Mouse (Mus musculus): Measurements from ENCODE around the gene Stxbp2.

Stxbp2 gene

GRCm38 (mm10) chr8:3631478-3631875, 722 bp downstream of the Stxbp2 start:
- DNase-seq (ENCODE audit: low read depth, low spot score) = no peak

GRCm38 (mm10) chr8:3645804-3646203, 15.0 kb downstream of the Stxbp2 start:
- DNase-seq (ENCODE audit: low read depth, low spot score) = peak; percentile 2

- DNase-seq (ENCODE audit: low read depth, low spot score) = no peak
These were observed 16.2 kb downstream of the Stxbp2 start for GRCm38 (mm10) chr8:3646824-3647531.

DNA sequence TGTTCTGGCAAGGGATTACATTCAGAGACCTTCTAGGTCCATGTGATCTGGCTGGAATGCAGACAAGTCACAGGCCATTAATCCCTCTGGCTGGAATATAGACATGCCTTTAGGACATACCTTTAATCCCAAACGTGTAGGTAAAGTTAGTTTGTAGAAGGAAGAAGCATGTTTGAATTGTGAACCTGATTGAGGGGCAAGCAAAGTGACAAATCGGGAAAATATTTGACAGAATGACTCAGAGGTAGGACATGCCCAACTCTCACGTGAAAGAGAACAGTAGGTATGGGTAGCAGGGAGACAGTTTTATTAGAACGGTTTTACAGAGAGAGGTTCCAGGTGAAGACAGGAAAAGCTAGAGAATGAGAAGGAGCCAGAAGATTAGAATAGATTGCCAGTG, 16.8 kb downstream of the Stxbp2 start:
- no peak for DNase-seq (ENCODE audit: low read depth, low spot score)

- DNase-seq (ENCODE audit: low read depth, low spot score) = no peak
These were observed 17.5 kb downstream of the Stxbp2 start for GRCm38 (mm10) chr8:3648268-3648667.

DNA sequence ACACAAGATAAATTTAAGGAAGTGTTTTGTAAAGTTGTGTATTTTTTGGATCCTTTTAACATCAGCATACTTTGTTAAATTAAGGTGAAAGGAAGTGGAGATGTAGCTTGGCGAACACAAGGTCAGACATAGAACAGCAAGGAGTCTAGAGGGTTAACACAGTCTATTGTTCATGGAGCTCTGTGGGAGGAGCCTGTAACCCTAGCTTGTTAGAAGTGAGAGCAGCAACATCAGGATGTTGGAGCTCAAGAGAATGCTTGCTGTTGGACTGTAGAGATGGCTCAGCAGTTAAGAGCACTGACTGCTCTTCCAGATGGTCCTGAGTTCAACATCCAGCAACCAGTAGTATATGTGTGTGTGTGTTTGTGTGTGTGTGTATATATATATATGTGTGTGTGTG, 18.2 kb downstream of the Stxbp2 start:
- peak; percentile 9 for DNase-seq (ENCODE audit: low read depth, low spot score)

- DNase-seq (ENCODE audit: low read depth, low spot score) = no peak
These were observed 22.1 kb downstream of the Stxbp2 start for GRCm38 (mm10) chr8:3652845-3653244.

- DNase-seq (ENCODE audit: low read depth, low spot score) = no peak
These were observed 24.2 kb downstream of the Stxbp2 start for GRCm38 (mm10) chr8:3654726-3655508.

DNA sequence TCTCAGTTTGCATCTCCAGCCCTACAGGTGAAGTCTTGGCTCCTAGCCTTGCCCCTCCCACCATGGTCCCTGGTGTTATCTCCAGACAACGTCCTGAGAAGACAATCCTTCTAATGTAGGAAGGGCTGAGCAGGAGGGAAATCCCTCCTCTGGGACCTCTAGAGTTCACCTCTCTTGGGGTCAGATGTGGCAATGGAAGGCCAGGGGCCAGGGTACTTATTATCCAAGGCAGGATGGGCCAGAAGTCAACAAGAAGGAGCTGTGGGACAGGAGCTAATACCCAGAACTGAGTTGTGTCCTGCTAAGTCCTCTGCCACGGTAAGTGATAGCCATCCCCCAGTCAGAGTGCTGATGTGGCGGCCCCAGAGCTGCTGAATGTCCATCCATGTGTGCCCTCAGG, 24.8 kb downstream of the Stxbp2 start, which contains the start of gene Retn:
Gene Retn (plus strand): TSS at position 245 of the 400 bp plus-strand sequence.
- DNase-seq (ENCODE audit: low read depth, low spot score) = no peak

DNA sequence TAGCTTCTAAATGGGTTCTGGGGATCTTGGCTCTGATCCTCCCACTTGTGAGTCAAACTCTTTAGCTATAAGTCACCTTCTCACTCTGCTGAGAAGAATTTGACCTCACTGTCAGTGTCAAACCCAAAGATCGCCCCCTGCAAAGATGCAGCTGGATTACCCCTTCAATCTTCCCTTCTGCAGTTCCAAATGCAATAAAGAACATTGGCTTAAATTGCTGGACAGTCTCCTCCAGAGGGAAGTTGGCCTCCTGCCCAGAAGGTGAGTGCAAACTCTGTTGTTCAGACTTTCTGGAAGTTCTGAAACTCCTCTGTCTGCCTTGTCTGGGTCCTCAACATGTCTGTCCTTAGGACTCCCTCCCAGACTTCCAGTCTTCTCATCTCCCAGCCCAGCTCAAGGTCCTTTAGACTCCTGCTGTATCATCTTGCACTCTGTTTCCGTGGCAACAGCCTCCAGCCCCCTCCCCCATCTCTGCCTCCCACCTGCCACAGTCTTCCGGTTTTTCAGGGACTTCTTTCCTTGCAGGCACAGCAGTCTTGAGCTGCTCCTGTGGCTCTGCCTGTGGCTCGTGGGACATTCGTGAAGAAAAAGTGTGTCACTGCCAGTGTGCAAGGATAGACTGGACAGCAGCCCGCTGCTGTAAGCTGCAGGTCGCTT, 26.1 kb downstream of the Stxbp2 start:
- no peak for DNase-seq (ENCODE audit: low read depth, low spot score)

DNA sequence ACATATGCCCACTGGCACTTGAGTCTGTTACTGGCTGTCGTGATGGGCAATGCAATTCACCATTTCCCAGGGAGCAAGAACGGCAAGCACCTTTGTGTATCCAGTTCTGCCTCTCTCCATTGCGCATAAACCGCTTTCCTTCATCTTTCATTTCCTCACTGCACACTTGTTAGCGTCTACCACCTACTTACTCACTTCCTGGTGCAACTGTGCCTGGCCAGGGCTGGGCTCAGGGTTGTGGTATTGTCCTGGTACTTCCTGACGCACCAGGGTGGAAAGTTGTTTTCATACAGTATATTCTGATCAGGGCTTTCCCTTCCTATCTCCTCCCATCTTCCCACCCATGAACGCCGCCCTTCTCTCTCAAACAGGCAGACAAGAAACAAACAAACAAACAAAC, 30.1 kb downstream of the Stxbp2 start:
- DNase-seq (ENCODE audit: low read depth, low spot score) = no peak

GRCm38 (mm10) chr8:3664405-3664804, 33.6 kb downstream of the Stxbp2 start:
- DNase-seq (ENCODE audit: low read depth, low spot score) = no peak

DNA sequence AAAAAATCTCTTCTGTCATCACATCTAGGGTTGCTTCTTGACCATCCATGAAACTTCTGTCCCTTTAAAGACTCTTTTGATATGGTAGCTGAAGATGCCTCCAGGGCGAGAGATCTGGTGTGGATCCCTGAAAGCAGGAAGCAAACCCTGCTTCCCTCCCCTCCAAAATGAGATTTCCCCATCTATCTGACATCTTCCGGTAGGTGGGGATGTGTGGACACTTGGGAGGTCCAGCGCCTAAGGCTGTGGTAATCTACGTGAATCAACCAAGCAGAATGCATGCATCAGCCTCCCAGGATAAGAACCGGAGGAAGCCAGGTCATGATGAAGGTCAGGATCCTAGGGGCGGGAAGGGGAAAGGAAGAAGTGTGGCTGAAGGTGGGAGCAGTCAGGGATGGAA, 34.8 kb downstream of the Stxbp2 start, which contains the start of gene Mcemp1:
Gene Mcemp1 (plus strand): TSS at position 248 of the 400 bp plus-strand sequence.
- DNase-seq (ENCODE audit: low read depth, low spot score) = no peak

DNA sequence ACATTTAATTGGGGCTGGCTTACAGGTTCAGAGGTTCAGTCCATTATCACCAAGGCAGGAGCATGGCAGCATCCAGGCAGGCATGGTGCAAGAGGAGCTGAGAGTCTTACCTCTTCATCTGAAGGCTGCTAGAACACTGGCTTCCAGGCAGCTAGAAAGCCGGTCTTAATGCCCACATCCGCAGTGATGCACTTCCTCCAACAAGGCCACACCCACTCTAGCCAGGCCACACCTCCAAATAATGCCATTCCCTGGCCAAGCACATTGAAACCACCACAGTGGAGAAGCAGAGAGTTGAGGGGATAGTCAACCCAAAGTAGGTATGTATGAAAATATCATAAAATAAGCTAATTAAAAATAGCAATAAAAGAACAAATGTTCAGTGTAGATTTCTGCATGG, 39.6 kb downstream of the Stxbp2 start:
- no peak for DNase-seq (ENCODE audit: low read depth, low spot score)

DNA sequence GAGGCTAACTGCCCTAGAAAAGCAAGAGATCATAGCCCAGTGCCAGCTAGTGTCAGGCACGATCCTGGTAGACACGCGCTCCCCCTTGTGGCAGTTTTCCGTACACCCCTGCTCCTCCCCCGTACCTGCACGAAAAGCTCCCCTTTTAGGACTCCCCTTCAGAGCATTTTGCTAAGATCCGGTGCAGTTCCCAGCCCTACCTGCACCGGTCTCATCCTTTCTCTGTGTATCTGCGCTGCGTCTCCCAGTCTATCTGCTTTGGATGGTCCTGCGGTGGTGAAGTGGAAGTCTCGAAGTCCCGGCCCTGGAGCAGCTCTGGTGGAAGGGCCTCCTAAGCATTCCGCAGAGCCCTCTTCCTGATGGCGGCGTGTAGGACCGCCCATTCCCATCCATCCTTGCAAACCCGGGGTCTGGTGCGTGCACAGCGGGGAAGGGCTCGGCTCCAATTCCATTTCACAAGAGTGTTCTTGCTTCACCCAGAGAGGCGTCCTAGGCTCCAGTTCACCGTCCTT, 41.3 kb downstream of the Stxbp2 start, which contains the start of gene Fcor:
Gene Fcor (minus strand): TSS at position 383 of the 512 bp plus-strand sequence.
- peak; percentile 66 for DNase-seq (ENCODE audit: low read depth, low spot score)

- no peak for DNase-seq (ENCODE audit: low read depth, low spot score)
These were observed 43.9 kb downstream of the Stxbp2 start for GRCm38 (mm10) chr8:3674671-3675070.

GRCm38 (mm10) chr8:3676131-3676992, 45.6 kb downstream of the Stxbp2 start, which contains the start of gene Trappc5:
Gene Trappc5 (plus strand): TSS chr8:3676299.
- peak; percentile 92 for DNase-seq (ENCODE audit: low read depth, low spot score)

DNA sequence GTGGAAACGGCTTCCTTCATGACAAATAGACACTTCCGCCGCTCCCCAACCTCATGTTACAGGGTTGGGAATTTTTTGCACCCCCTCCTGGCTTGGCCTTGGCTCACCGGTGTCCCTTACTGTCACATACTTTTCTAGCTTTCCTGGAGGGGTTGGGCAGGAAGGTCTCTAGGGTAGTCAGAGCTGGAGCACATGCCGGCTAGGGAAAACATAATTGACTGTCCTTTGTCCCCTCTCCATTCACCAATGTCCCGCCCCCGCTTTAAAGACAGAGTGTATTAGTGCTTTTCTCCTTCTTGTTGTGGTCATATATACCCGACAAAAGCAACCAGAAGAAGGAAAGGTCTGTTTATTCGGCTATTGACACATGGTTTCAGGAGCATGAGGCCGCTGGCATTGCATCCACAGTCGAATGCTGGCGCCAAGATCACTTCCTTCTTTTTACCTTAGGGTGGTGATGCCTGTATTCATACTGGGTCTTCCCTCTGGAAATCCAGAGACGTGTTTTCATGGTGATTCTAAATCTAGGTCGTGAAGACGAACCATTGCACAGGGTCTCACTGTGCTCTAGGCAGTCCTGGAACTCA, 46.3 kb downstream of the Stxbp2 start:
- no peak for DNase-seq (ENCODE audit: low read depth, low spot score)

GRCm38 (mm10) chr8:3678831-3679230, 48.1 kb downstream of the Stxbp2 start:
- no peak for DNase-seq (ENCODE audit: low read depth, low spot score)

DNA sequence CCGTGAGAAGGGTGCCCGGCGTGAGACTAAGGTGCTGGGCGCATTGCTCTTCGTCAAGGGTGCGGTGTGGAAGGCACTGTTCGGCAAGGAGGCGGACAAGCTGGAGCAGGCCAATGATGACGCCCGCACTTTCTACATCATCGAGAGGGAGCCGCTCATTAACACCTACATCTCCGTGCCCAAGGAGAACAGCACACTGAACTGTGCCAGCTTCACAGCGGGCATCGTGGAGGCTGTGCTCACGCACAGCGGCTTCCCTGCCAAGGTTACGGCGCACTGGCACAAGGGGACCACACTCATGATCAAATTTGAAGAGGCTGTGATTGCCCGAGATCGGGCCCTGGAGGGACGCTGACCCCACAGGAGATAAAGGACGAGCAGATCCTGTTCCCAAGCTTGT, 48.5 kb downstream of the Stxbp2 start:
- no peak for DNase-seq (ENCODE audit: low read depth, low spot score)

- no peak for DNase-seq (ENCODE audit: low read depth, low spot score)
These were observed 48.9 kb downstream of the Stxbp2 start for GRCm38 (mm10) chr8:3679656-3680055.
